Mouse (Mus musculus): ENCODE measurements at regions not wholly inside any gene's neighbourhood (a gene's known extent, or its start where the extent isn't known, plus 50 kb on each side); places are given as distances from the start of the nearest gene placed in this dataset.
A peak's percentile ranks its signal among the peaks of the same experiment; 100 is the strongest.
"Not testable (repeated sequence)": the region's sequence is repeated elsewhere in the genome, so short reads cannot be mapped to it uniquely, and the experiment has no call there.

GRCm38 (mm10) chr14:16072534-16072933 is 176.5 kb upstream of the Ngly1 start:
- DNase-seq (ENCODE audit: extremely low read depth, low read depth), result not testable (repeated sequence)

GRCm38 (mm10) chr14:16074089-16074488 is 175.0 kb upstream of the Ngly1 start:
- no peak for DNase-seq (ENCODE audit: extremely low read depth, low read depth)

- no peak for DNase-seq (ENCODE audit: extremely low read depth, low read depth)
Observed at GRCm38 (mm10) chr14:16079096-16079495, 170.0 kb upstream of the Ngly1 start.

GRCm38 (mm10) chr14:16087231-16087630 is 161.8 kb upstream of the Ngly1 start:
- DNase-seq (ENCODE audit: extremely low read depth, low read depth), result not testable (repeated sequence)

DNA sequence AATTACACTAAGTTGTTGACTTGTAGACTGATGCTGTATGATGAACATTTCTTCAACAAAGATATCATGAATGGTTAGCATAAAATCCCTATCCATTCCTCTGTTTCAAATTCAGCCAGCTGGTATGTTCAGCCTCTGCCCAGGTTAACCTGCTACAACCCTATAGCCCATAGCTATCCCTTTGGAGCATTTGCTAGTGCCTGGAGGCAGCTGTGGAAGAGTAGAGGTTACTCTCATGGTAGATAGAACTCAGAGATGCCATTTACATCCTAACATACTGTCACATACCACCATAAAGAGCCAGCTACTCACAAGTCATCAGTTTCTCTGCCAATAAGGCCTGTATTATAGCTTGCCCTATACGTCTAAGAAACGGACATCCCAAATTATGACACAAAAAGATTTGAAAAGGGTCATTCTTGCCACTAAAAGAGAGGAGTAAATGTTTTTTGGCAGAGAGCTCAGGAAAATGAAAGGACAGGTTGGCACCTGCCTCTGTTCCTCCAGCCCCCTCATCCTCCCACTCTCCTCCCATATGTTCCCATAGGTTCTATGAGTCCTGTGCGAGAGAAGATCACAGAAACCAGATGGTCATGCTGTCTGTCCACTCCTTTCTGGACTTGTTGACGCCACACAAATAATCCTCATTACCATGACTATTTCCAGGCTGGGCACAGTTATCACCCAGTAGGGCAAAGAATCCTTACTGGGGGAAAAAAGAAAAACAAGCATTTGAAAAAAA is 156.5 kb upstream of the Ngly1 start:
- DNase-seq (ENCODE audit: extremely low read depth, low read depth), result no peak

- DNase-seq (ENCODE audit: extremely low read depth, low read depth), result no peak
Observed at GRCm38 (mm10) chr14:16093133-16093505, 156.0 kb upstream of the Ngly1 start.

- no peak for DNase-seq (ENCODE audit: extremely low read depth, low read depth)
Observed at GRCm38 (mm10) chr14:16109414-16109813, 139.7 kb upstream of the Ngly1 start.

DNA sequence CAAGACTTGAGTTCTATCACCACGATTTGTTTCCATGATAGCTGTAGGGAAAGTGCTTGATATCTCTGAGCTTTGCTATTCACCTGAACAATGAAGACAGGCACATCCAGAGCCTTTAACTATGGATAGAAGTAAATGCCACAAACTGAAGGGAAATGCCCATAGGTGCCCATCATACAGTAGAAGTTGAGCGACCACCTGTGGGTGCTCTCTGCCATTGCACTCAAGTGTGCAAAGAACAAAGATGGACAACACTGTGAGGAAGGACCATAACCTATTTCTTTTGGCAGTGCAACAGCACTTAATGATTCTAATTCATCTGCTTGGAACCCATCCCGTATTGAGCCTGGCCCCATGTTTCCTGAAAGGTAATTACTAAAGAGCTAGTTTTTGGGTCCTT is 116.4 kb upstream of the Ngly1 start:
- DNase-seq (ENCODE audit: extremely low read depth, low read depth), result no peak

DNA sequence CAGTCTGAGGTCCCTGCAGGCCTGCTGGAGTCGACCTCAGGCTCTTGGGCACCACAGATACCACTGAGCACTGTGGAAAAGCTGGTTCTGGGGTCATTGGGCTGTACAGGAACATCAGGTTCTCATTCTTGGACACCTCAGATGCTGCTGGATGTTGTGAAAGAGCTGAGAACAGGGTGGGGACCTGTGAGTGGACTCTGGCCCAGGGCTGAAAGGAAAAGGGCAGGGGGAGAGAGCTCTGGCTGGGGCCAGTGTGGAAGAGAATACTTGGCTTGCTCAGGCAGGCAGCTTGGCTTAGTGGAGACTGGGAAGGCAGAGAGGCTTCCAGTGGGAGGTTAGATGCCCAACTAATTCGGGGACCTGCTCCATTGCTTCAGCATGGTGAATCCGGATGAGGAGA is 115.7 kb upstream of the Ngly1 start:
- no peak for DNase-seq (ENCODE audit: extremely low read depth, low read depth)

GRCm38 (mm10) chr14:16136187-16136586 is 112.9 kb upstream of the Ngly1 start:
- DNase-seq (ENCODE audit: extremely low read depth, low read depth), result no peak

DNA sequence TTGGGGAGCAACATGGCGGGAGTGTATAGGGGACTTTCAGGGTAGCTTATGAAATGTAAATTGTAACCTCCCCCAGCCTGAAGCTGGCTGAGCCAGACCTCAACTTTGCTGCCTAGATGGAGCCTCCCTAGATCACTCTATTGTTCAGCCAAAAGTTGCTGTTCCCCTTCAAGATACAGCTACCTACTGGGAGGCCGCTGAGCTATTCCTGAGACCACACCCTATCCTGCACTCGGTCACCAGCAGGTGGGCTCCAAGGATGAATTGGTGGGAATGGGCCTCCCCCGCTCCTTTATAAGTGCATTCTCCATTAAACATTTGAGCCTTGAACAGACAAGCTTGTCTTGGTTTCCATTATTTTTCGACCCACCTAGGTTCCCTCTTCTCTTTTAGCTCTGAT is 104.8 kb upstream of the Ngly1 start:
- DNase-seq (ENCODE audit: extremely low read depth, low read depth), result no peak

GRCm38 (mm10) chr14:16146811-16147210 is 102.3 kb upstream of the Ngly1 start:
- DNase-seq (ENCODE audit: extremely low read depth, low read depth), result no peak

- no peak for DNase-seq (ENCODE audit: extremely low read depth, low read depth)
Observed at GRCm38 (mm10) chr14:16151815-16152214, 97.3 kb upstream of the Ngly1 start.

- DNase-seq (ENCODE audit: extremely low read depth, low read depth), result no peak
Observed at GRCm38 (mm10) chr14:16152702-16153101, 96.4 kb upstream of the Ngly1 start.

GRCm38 (mm10) chr14:16155106-16155505 is 94.0 kb upstream of the Ngly1 start:
- no peak for DNase-seq (ENCODE audit: extremely low read depth, low read depth)

GRCm38 (mm10) chr14:16170226-16170625 is 78.9 kb upstream of the Ngly1 start:
- DNase-seq (ENCODE audit: extremely low read depth, low read depth), result no peak

GRCm38 (mm10) chr14:16172261-16172660 is 76.8 kb upstream of the Ngly1 start:
- DNase-seq (ENCODE audit: extremely low read depth, low read depth), result no peak

DNA sequence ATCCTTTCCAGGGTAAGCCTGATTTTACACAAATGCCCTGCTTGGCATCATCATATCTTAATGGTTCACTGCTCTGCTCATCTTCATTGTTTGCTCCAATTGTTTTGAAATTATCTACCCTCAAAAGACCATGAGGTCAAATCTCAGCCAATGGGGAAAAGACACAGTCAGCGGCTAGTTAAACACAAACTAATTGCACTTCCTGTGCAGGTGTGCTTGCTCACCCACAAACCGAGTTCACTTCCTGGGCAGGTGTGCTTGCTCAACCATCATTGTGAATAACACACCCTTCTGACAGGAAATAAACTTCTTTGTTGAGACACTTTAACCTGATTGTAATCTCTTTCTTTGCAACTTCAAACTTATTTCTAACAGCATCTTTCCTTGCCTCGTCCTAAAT is 75.8 kb upstream of the Ngly1 start:
- no peak for DNase-seq (ENCODE audit: extremely low read depth, low read depth)

DNA sequence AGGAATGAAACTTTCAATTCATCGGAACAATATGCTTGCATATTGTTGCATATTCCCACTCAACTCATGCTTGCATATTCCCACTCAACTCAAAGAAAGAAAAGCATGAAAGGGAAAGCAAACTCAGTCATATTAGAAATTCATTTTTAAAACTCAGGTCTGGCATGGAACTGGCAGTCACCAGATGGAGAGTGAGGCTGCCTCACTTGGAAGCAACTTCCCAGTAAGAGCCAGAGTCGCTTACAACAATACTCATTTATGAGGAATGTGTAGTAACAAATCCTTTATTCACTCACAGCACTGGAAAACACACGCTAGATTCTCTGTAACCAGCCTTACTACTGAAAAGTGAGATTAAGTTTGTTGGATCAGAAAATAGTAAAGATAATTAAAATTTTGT is 70.9 kb upstream of the Ngly1 start:
- DNase-seq (ENCODE audit: extremely low read depth, low read depth), result no peak

- DNase-seq (ENCODE audit: extremely low read depth, low read depth), result no peak
Observed at GRCm38 (mm10) chr14:16181822-16182221, 67.3 kb upstream of the Ngly1 start.

DNA sequence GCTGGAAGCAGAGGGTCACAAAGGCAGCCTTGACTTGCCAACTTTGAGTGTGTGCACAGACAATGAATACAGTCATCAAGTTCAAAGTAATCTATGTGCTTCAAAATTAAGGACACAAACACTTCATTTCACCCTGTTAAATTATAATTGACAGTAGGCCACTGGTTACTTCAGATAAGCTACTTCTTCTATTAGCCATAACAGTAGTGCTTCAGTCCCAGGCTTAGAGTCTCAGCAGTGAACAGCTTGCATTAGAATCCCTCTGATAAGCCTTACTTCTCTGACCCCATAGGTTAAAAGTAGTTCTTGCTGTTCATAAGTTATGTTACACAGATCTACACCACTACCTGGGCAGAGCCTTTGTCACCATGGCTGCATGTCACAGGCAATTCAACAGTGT is 63.8 kb upstream of the Ngly1 start:
- peak; percentile 58 for DNase-seq (ENCODE audit: extremely low read depth, low read depth)

All from MEL-GATA-1-ER (cell line).